Mouse (Mus musculus): Measurements from ENCODE around the gene Ccdc177. TPM values are rescaled to one million over a fixed set of nuclear protein-coding genes. Genes with fewer than 3 reads are reported as not detected.

The Ccdc177 gene
- polyA plus RNA-seq, 1 experiment from 2014 or later = 0.17 TPM

DNA sequence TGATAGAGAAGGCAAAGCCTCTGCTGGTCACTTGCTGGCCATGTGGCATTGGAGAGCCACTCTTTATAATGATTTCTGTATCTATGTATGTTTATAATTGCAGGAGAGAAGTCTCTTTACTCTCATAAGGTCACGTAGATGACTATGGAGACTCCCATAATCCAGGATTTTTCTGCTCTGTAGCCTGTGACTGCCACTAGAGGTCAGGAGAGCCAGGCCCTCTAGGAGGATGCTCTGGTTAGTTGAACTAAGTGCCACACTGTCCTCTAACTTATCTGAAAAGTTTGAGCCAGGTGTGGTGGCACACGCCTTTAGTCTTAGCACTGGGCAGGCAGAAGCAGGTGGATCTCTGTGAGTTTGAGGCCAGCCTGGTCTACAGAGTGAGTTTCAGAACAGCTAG lies 31.7 kb downstream of the Ccdc177 start:
- no peak overlapping the region for H3K27ac ChIP-seq
- H3K4me3 ChIP-seq (replicated peaks) = no peak overlapping the region
- no peaks in the 10 kb centered on the region for H3K36me3 ChIP-seq
- 61% methylated on average over 2 of the region's 2 CpGs for WGBS
- no peak for ATAC-seq (ENCODE audit: insufficient read depth, low FRiP score, low read depth)
- H3K9me3 ChIP-seq = no peaks in the 10 kb centered on the region
- H3K4me1 ChIP-seq = no peaks in the 10 kb centered on the region
- H3K4me2 ChIP-seq = no peak overlapping the region
- no peak overlapping the region for H3K9ac ChIP-seq
- 0 out of 2 replicates have a peak, but pooled peaks cover 4% of the 10 kb centered on the region for H3K27me3 ChIP-seq (replicated peaks)

DNA sequence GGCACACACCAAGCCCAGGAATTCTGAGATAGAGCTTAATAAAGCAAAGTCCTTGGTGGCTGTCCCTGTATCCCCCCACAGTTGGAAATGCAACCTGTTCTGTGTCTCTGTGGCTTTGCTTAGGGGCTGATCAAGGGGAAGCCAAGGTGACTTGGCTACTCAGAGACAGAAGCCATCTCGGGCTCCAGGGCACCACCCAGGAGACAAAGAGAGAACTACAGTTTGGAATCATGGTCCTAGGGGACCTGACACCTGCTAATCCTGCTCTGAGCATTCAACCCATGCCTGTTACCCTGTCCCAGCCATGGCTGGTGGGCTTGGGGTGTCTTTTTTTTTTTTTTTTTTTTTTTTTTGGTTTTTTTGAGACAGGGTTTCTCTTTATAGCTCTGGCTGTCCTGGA lies 32.3 kb downstream of the Ccdc177 start:
- Histone ChIP-seq H3K4me1 (no peaks in the 10 kb centered on the region), H3K36me3 (no peaks in the 10 kb centered on the region), H3K4me3 (replicated peaks) (no peak overlapping the region), H3K27me3 (replicated peaks) (0 out of 2 replicates have a peak, but pooled peaks cover 4% of the 10 kb centered on the region), H3K9ac (no peak overlapping the region), H3K4me2 (no peak overlapping the region), H3K9me3 (no peaks in the 10 kb centered on the region), H3K27ac (no peak overlapping the region)
- ATAC-seq (ENCODE audit: insufficient read depth, low FRiP score, low read depth) = no peak
- 34% methylated on average over 1 of the region's 1 CpGs for WGBS

DNA sequence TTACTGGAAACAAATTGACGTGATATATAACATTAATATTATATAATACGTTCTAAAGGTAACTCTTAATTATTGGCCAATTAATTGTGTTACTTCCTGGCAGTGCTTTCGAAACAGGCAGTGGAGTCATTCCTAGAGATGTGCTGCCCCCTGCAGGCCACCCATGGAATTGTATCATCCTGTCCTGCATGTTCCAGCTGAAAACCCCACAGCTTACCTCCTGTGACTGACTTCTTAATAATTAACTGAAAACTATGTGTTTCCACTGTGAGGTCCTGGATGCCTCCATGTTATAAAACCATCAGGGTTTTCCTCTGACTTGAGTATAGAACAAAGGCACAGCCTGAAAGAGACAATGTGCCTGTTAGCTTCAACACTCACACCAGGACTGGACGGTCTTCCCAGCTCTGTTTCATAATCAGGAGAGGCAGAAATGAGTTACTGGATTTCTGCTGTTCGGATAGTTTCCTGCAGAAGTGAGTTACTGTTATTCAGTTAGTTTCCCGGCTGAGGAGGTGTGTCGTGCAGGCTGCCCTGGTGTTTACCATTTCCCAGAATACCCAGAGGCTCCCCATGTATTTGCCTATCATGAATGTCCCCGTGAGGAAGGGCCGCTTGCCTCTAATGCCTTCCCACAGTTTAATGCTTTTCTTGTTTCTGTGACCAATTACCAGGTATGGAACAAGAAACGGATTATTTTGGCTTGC lies 35.5 kb downstream of the Ccdc177 start:
- no peak overlapping the region for H3K4me3 ChIP-seq (replicated peaks)
- peak; percentile 51; the same call in 1 of the 2 replicates for ATAC-seq (ENCODE audit: insufficient read depth, low FRiP score, low read depth)
- H3K9ac ChIP-seq = no peak overlapping the region
- no peaks in the 10 kb centered on the region for H3K4me1 ChIP-seq
- H3K27ac ChIP-seq = no peak overlapping the region
- H3K9me3 ChIP-seq = no peaks in the 10 kb centered on the region
- H3K36me3 ChIP-seq = no peaks in the 10 kb centered on the region
- 0 out of 2 replicates have a peak, but pooled peaks cover 4% of the 10 kb centered on the region for H3K27me3 ChIP-seq (replicated peaks)
- WGBS = 24% methylated on average over 10 of the region's 10 CpGs
- no peak overlapping the region for H3K4me2 ChIP-seq

DNA sequence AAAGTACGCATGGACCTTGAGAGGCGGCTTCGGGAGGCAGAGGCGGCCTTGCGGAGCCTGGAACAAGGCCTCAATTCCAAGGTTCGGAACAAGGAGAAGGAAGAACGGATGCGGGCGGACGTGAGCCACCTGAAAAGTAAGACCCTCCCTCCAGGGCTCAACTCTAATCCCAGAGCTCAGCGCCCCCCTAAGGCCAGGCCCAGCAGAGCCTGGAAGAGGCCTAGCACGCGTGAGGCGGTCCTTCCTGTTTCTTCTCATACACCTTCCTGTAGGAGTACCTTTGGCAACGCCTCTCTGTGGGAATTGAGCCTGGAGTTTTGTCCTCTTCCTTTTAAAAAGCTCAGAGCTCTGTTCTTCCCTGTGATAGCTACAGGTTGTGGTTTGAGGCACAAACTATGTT lies 39.0 kb downstream of the Ccdc177 start:
- H3K27me3 ChIP-seq (replicated peaks) = 0 out of 2 replicates have a peak, but pooled peaks cover 4% of the 10 kb centered on the region
- no peak for ATAC-seq (ENCODE audit: insufficient read depth, low FRiP score, low read depth)
- no peaks in the 10 kb centered on the region for H3K4me1 ChIP-seq
- H3K27ac ChIP-seq = no peak overlapping the region
- H3K9me3 ChIP-seq = no peaks in the 10 kb centered on the region
- H3K4me2 ChIP-seq = no peak overlapping the region
- no peak overlapping the region for H3K9ac ChIP-seq
- no peaks in the 10 kb centered on the region for H3K36me3 ChIP-seq
- no peak overlapping the region for H3K4me3 ChIP-seq (replicated peaks)
- 84% methylated on average over 15 of the region's 15 CpGs for whole genome bisulfite sequencing

DNA sequence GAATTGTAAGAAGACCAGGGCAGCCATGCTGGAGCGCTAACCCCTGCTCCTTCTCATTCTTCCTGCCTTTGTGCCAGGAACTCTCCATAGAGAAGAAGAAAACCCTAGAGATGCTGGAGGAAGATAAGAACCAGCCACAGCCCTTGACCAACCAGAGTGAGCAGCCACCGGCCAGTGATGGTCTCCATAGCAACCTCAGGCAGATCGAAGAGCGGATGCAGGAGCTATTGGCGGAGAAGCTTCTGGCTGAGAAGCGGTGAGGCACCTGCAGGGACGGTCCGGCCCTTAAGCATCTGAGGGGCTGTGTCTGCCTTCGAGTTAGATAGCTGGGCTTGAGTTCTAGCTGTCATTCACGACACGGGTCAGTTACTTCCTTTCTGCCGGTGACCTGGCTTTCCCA lies 40.0 kb downstream of the Ccdc177 start:
- Histone ChIP-seq H3K4me2 (no peak overlapping the region), H3K27me3 (replicated peaks) (0 out of 2 replicates have a peak, but pooled peaks cover 4% of the 10 kb centered on the region), H3K9ac (no peak overlapping the region), H3K4me1 (no peaks in the 10 kb centered on the region), H3K36me3 (no peaks in the 10 kb centered on the region), H3K9me3 (no peaks in the 10 kb centered on the region), H3K4me3 (replicated peaks) (no peak overlapping the region), H3K27ac (no peak overlapping the region)
- WGBS = 75% methylated on average over 12 of the region's 12 CpGs
- no peak for ATAC-seq (ENCODE audit: insufficient read depth, low FRiP score, low read depth)

DNA sequence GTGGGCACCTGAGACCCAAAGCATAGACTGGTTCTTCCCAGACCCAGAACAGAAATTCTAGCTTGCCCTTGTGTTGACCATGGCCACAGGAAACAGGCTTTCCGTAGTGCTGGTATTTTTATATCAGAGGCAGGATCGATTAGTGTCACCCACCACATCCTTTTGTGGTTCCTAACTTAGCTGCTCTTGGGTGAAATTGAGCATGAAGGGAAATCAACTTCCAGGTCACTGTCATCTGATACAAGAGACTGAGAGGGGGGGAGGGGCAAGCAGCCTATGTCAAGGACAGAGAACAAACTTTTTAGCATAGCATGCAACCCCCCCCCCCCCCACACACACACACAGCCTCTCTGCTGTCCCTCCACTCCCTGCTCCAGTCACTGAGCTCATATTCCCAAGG lies 41.3 kb downstream of the Ccdc177 start:
- no peaks in the 10 kb centered on the region for H3K27me3 ChIP-seq (replicated peaks)
- no peak overlapping the region for H3K27ac ChIP-seq
- no peak for ATAC-seq (ENCODE audit: insufficient read depth, low FRiP score, low read depth)
- no peak overlapping the region for H3K9ac ChIP-seq
- H3K4me2 ChIP-seq = no peak overlapping the region
- no peak overlapping the region for H3K4me3 ChIP-seq (replicated peaks)
- H3K4me1 ChIP-seq = no peaks in the 10 kb centered on the region
- no peaks in the 10 kb centered on the region for H3K9me3 ChIP-seq
- 71% methylated on average over 2 of the region's 2 CpGs for WGBS
- no peaks in the 10 kb centered on the region for H3K36me3 ChIP-seq

DNA sequence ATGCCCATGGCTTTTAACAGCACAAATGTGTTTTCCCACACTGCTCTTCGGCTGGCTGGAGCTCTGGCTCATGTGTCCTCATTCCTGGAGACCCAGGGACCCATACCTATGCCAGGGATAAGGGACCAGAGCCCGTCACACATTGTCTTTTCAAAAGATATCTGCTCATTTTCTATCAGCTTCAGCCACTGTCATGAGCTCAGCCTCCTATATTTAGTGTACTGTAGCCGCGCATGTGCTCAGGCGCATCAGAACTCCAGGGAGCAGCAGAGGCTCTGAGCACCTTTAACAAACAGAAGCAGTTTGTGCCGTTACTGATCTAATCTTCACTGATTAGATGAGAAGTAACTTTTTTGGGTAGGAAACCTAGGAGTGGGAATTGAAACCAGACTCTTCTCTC lies 44.6 kb downstream of the Ccdc177 start:
- ATAC-seq (ENCODE audit: insufficient read depth, low FRiP score, low read depth) = no peak
- no peak overlapping the region for H3K4me3 ChIP-seq (replicated peaks)
- no peaks in the 10 kb centered on the region for H3K36me3 ChIP-seq
- H3K27me3 ChIP-seq (replicated peaks) = no peaks in the 10 kb centered on the region
- H3K27ac ChIP-seq = no peak overlapping the region
- H3K4me1 ChIP-seq = no peaks in the 10 kb centered on the region
- H3K4me2 ChIP-seq = no peak overlapping the region
- no peak overlapping the region for H3K9ac ChIP-seq
- 63% methylated on average over 6 of the region's 6 CpGs for WGBS
- no peaks in the 10 kb centered on the region for H3K9me3 ChIP-seq

DNA sequence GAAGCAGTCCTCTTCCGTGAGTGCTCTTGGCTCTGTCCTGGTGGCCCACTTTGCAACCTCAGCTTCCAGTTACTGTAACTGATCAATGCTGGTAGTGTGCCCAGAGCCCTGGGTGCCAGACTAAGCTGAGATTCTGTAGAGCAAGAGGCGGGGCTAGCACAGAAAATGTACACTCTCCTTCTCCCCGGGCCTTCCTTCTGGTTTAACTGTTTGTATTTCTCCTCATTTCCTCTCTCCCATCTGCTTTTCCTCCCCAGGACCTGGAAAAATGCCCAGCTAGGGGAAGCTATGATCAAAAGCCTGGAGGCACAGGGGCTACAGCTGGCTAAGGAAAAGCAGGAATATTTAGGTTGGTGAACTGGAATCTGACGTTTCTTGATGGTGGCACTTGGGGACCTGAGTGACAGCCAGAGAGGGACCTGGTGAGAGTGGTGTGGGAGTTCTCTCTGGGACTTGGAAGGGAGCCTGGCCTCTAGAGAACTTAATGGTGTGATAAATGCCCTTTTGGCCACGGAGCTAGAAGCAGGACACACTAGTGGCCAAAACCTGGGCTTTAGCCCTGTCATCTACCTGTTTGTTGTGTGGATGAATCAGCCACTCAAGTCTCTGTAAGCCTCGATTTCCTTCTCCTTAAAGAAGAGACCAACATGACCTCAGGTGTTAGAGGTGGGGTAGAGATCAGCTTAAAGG lies 53.4 kb downstream of the Ccdc177 start:
- Histone ChIP-seq H3K4me3 (replicated peaks) (no peak overlapping the region), H3K9me3 (no peaks in the 10 kb centered on the region), H3K9ac (no peak overlapping the region), H3K27ac (peak overlapping the region; percentile 36; the same call in 1 of the 2 replicates), H3K4me2 (peak overlapping the region; percentile 29), H3K36me3 (no peaks in the 10 kb centered on the region), H3K27me3 (replicated peaks) (no peaks in the 10 kb centered on the region), H3K4me1 (peaks cover 16% of the 10 kb centered on the region)
- 28% methylated on average over 6 of the region's 6 CpGs for WGBS
- 0 out of 2 replicates have a peak, but pooled peaks have one; percentile 34 for ATAC-seq (ENCODE audit: insufficient read depth, low FRiP score, low read depth)

DNA sequence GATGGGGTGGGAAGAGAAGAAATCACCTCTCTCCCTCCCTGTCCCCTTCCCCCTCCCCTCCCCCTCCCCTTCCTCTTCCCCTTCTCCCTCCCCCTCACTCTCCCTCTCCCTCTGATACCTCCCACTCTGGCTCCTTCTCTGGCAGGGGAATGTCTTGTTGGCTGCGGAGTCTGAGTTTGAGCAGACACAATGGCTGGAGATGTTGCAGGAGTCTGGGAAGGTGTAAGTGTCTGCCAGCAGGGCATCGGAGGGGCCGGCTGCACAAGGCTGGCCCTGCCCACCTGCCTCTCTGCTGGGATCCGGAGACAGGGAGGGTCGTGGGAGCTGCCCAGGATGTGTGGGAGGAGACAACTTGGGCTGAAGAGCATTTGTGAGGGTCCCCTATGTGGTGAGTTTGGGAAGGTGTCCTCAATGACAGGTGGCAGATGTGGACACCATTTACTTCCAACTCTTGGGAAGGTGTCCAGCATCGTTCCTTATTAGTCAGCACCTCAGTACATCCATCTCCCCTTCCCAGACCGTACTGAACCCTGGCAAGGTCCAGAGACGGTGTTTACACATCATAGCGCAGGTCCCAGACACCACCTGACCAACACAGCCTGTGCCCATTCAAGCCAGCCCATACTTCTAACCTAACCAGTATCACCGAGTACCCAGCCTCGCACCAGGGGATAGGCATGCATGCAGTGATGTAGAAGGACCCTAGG lies 54.1 kb downstream of the Ccdc177 start:
- Histone ChIP-seq H3K27me3 (replicated peaks) (no peaks in the 10 kb centered on the region), H3K4me1 (peaks cover 18% of the 10 kb centered on the region), H3K36me3 (no peaks in the 10 kb centered on the region), H3K9ac (no peak overlapping the region), H3K4me2 (peak overlapping the region; percentile 29), H3K9me3 (no peaks in the 10 kb centered on the region), H3K27ac (peak overlapping the region; percentile 69; the same call in 1 of the 2 replicates), H3K4me3 (replicated peaks) (no peak overlapping the region)
- WGBS = 37% methylated on average over 11 of the region's 11 CpGs
- ATAC-seq (ENCODE audit: insufficient read depth, low FRiP score, low read depth) = peak; percentile 68

Other genes starting within 250 kb of the Ccdc177 start
- 13.6 and 14.3 TPM in 2 replicates for gene Galnt16, start 242.4 kb downstream of the Ccdc177 start, polyA plus RNA-seq (2015; fragmentation: Nextera tagmentation; extraction: Ambion mirVana)
- 24.4 and 27.7 TPM in 2 replicates for gene Slc39a9, start 116.8 kb downstream of the Ccdc177 start, polyA plus RNA-seq (2015; fragmentation: Nextera tagmentation; extraction: Ambion mirVana)
- gene Erh, start 116.3 kb downstream of the Ccdc177 start, polyA plus RNA-seq (2015; fragmentation: Nextera tagmentation; extraction: Ambion mirVana) = 258 and 269 TPM in 2 replicates
- gene Plekhd1, start 68.1 kb downstream of the Ccdc177 start, polyA plus RNA-seq (2015; fragmentation: Nextera tagmentation; extraction: Ambion mirVana) = 5.6 and 6.9 TPM in 2 replicates
- gene Susd6, start 29.8 kb upstream of the Ccdc177 start, polyA plus RNA-seq (2015; fragmentation: Nextera tagmentation; extraction: Ambion mirVana) = 17.5 and 19.2 TPM in 2 replicates
- 586 and 630 TPM in 2 replicates for gene Srsf5, start 184.8 kb upstream of the Ccdc177 start, polyA plus RNA-seq (2015; fragmentation: Nextera tagmentation; extraction: Ambion mirVana)
- gene Slc10a1, start 208.0 kb upstream of the Ccdc177 start, polyA plus RNA-seq (2015; fragmentation: Nextera tagmentation; extraction: Ambion mirVana) = 0.83 and 1.3 TPM in 2 replicates

Measured in stomach, embryonic 15.5 days (tissue).